Mouse (Mus musculus): ENCODE data around the gene Nxn.
A peak's percentile ranks its signal among the peaks of the same experiment; 100 is the strongest.

DNA sequence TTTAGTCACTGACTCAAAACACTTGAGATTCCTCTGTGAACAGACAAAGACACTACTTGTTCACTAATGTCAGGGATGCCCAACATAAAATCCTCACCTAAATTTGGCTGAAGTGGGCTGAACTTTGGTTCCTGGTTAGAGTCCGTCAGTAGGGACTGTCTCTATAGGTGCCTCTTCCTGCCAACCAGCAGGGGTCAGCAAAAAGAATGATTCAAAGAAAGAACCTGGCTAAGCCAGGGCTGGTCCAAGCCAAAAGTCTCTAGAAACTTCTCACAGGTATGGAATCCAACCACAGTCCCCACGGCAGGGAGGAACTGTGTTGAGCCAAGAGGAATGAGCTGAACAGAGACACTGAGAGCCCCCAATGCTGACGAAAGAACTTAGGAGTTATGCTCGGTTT lies 84.2 kb downstream of the Nxn start:
- TF ChIP-seq CTCF (conservative IDR thresholded peaks at IDR 0.05; ENCODE audit: insufficient read depth, insufficient read length, low read depth, low read length) (peak; percentile 55), POLR2A (IDR thresholded peaks at IDR 0.05; ENCODE audit: low read depth, low read length) (no peak)

Data from kidney, adult 2 months (tissue).